Comparison of ENCODE assay signal across 11 mouse cellular contexts in the genomic region with DNA sequence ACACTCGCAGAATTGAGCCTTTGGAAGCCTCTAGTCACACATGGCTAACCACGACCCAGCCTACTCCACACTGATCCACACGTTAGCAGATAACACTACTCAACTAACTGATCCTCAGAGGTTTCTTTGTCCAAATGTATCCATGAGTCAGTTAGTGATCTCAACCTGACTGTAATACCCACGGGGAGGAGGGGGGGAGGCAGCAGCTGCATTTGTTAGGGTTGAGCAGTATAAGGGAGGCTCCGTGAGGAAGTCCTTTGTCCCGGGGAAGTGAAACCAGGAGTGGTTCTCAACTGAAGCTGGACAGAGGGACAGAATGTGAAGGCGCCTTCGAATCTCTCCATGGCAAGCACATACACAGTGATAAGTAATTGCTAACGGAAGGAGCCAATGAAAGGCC. TPM values are rescaled to one million over a fixed set of nuclear protein-coding genes. Genes with fewer than 3 reads are reported as not detected.
DNase-seq lines count a peak whose midpoint lies in the region; ATAC-seq and TF ChIP-seq lines count a peak whose summit lies in the region.
"Had no signal": no experiment of that assay in that cellular context is flagged by ENCODE, and none has a peak within 500 bp of the region (broad histone marks: within the 10 kb centered on the region; RNA-seq: fewer than 3 reads in every experiment).

No protein-coding gene starts in this region.

- no peaks in the 10 kb centered on the region for H3K9me3 ChIP-seq in embryonic facial prominence, embryonic 10.5 days
- no peaks in the 10 kb centered on the region for H3K9me3 ChIP-seq in heart, postnatal 0 days (replicated peaks; ENCODE audit: control insufficient read depth, low read length)
- H3K9me3 ChIP-seq: neural tube, embryonic 12.5 days had no signal

- peak overlapping the region; percentile 5; the same call in 1 of the 2 replicates for H3K27ac ChIP-seq in embryonic facial prominence, embryonic 10.5 days (replicated peaks)
- H3K27ac ChIP-seq in heart, postnatal 0 days (ENCODE audit: low read depth), result peak overlapping the region; percentile 52
- H3K27ac ChIP-seq in macrophage, result peak overlapping the region; percentile 69
- H3K27ac ChIP-seq: left cerebral cortex, adult 2 months; neural tube, embryonic 12.5 days had no signal

- H3K27me3 ChIP-seq in embryonic facial prominence, embryonic 10.5 days (replicated peaks; ENCODE audit: low read depth, poor library complexity, severe bottlenecking), result no peaks in the 10 kb centered on the region
- H3K27me3 ChIP-seq in heart, postnatal 0 days (ENCODE audit: control insufficient read depth, insufficient read depth, low read length), result no peaks in the 10 kb centered on the region
- H3K27me3 ChIP-seq: neural tube, embryonic 12.5 days had no signal

- TF ChIP-seq EP300 in heart, postnatal 0 days (IDR thresholded peaks at IDR 0.05; ENCODE audit: low read depth), result no peak

- no peak overlapping the region for H3K9ac ChIP-seq in heart, postnatal 0 days (replicated peaks; ENCODE audit: low read depth, low read length)
- H3K9ac ChIP-seq: forebrain, postnatal 0 days; neural tube, embryonic 12.5 days had no signal

- no peak; the same call in 1 of the 2 replicates for ATAC-seq in heart, postnatal 0 days (ENCODE audit: insufficient read depth, low read depth)
- ATAC-seq: forebrain, postnatal 0 days had no signal

- H3K4me2 ChIP-seq in heart, postnatal 0 days (ENCODE audit: low read depth, low read length), result peak overlapping the region; percentile 17
- H3K4me2 ChIP-seq: neural tube, embryonic 12.5 days had no signal

- DNase-seq in adrenal gland, postnatal 10 days, result peak; percentile 37
- no peak for DNase-seq in adrenal gland, postnatal 4 days (ENCODE audit: low spot score in 2 of 2)
- DNase-seq in embryonic facial prominence, embryonic 10.5 days (ENCODE audit: low spot score), result no peak
- no peak for DNase-seq in heart, postnatal 0 days (ENCODE audit: low spot score)
- DNase-seq in urinary bladder, postnatal 36 days (ENCODE audit: low spot score in 2 of 2), result no peak
- no peak for DNase-seq in ovary, postnatal 10 days (ENCODE audit: low spot score)
- DNase-seq in left cerebral cortex, postnatal 14 days (ENCODE audit: low spot score in 2 of 2), result no peak
- DNase-seq: forebrain, postnatal 0 days had no signal

- peaks cover 7% of the 10 kb centered on the region; the same call in 1 of the 2 replicates for H3K36me3 ChIP-seq in embryonic facial prominence, embryonic 10.5 days (replicated peaks)
- H3K36me3 ChIP-seq in heart, postnatal 0 days (replicated peaks; ENCODE audit: control insufficient read depth, insufficient read depth, low read length), result no peaks in the 10 kb centered on the region
- no peaks in the 10 kb centered on the region for H3K36me3 ChIP-seq in macrophage (ENCODE audit: inconsistent target)
- H3K36me3 ChIP-seq: neural tube, embryonic 12.5 days had no signal

- 77% methylated on average over 9 of the region's 9 CpGs for WGBS in embryonic facial prominence, embryonic 10.5 days
- WGBS in heart, postnatal 0 days, result 62% methylated on average over 9 of the region's 9 CpGs
- WGBS in macrophage (ENCODE audit: missing documents), result 15% methylated on average over 9 of the region's 9 CpGs

- intact Hi-C loops in left cerebral cortex, postnatal 14 days (cut with DNase I), result loop anchor here (5.0 kb wide), 1 partner anchor 84 kb away; no protein-coding TSS in a partner anchor

- peaks cover 74% of the 10 kb centered on the region for H3K79me2 ChIP-seq in macrophage (ENCODE audit: inconsistent target)

- TF ChIP-seq CTCF in heart, postnatal 0 days (IDR thresholded peaks at IDR 0.05; ENCODE audit: low read depth), result no peak

- peak overlapping the region; percentile 28; the same call in 1 of the 2 replicates for H3K4me3 ChIP-seq in embryonic facial prominence, embryonic 10.5 days
- no peak overlapping the region for H3K4me3 ChIP-seq in heart, postnatal 0 days (ENCODE audit: low read depth, low read length)
- no peak overlapping the region for H3K4me3 ChIP-seq in macrophage (ENCODE audit: inconsistent target)
- H3K4me3 ChIP-seq: left cerebral cortex, adult 2 months; neural tube, embryonic 12.5 days had no signal

- peaks cover 65% of the 10 kb centered on the region for H3K4me1 ChIP-seq in embryonic facial prominence, embryonic 10.5 days
- peaks cover 15% of the 10 kb centered on the region for H3K4me1 ChIP-seq in heart, postnatal 0 days (ENCODE audit: control insufficient read depth, insufficient read depth)

RNA-seq across cellular contexts. Expression of gene Wipf1, which starts 2.8 kb away (rescaled TPM):
- total RNA-seq in adrenal gland, postnatal 10 days (2021), result 10 to 100 TPM; 21.1 to 21.3 TPM
- 10 to 100 TPM; 20.4 to 22.1 TPM for total RNA-seq in adrenal gland, postnatal 4 days (2021)
- 12.0 and 12.7 TPM in 2 replicates for polyA plus RNA-seq in embryonic facial prominence, embryonic 10.5 days (2016; fragmentation: Nextera tagmentation; extraction: Ambion mirVana)
- 1.7 and 20.3 TPM in 2 replicates for total RNA-seq in heart, postnatal 0 days (2014; rRNA removed; ENCODE audit: low replicate concordance)
- 2.9 and 3.1 TPM in 2 replicates for polyA plus RNA-seq in heart, postnatal 0 days (2015; fragmentation: Nextera tagmentation; extraction: Ambion mirVana)
- 10 to 100 TPM in 23 of 26 experiments, 1 to 10 TPM in 3; 8.0 to 83.3 (median 47.4) TPM for total RNA-seq in macrophage (2018; cell fraction: chromatin; rRNA removed)
- total RNA-seq in macrophage (2018; cell fraction: cytosol; rRNA removed), result 100 to 1,000 TPM in 24 of 26 experiments, 10 to 100 TPM in 2; 77.5 to 181 (median 157) TPM
- total RNA-seq in macrophage (2018; cell fraction: nucleus; rRNA removed), result 100 to 1,000 TPM in 9 of 26 experiments, 10 to 100 TPM in 17; 21.7 to 134 (median 75.1) TPM
- polyA plus RNA-seq in macrophage (2018), result 121 to 170 TPM (median 129 TPM) in 3 replicates
- 1 to 10 TPM; 8.2 to 8.5 TPM for total RNA-seq in left cerebral cortex, postnatal 14 days (2021)

RNA-seq across cellular contexts. Expression of gene Chrna1, which starts 53.4 kb away (rescaled TPM):
- 1 to 10 TPM in 1 of 2 experiments, under 1 TPM in 1; 0.39 to 1.6 TPM for total RNA-seq in adrenal gland, postnatal 10 days (2021)
- total RNA-seq in adrenal gland, postnatal 4 days (2021), result under 1 TPM; 0.56 to 0.87 TPM
- 0.64 and 0.80 TPM in 2 replicates for polyA plus RNA-seq in embryonic facial prominence, embryonic 10.5 days (2016; fragmentation: Nextera tagmentation; extraction: Ambion mirVana)
- total RNA-seq in heart, postnatal 0 days (2014; rRNA removed; ENCODE audit: low replicate concordance), result not detected in 2 replicates
- polyA plus RNA-seq in heart, postnatal 0 days (2015; fragmentation: Nextera tagmentation; extraction: Ambion mirVana), result 0.03 and 0.05 TPM in 2 replicates
- not detected for total RNA-seq in macrophage (2018; cell fraction: chromatin; rRNA removed)
- not detected for total RNA-seq in macrophage (2018; cell fraction: cytosol; rRNA removed)
- total RNA-seq in macrophage (2018; cell fraction: nucleus; rRNA removed), result under 1 TPM in 1 of 26 experiments, not detected in 25; 0.14 TPM
- polyA plus RNA-seq in macrophage (2018), result not detected in 3 replicates
- under 1 TPM; 0.07 to 0.19 TPM for total RNA-seq in left cerebral cortex, postnatal 14 days (2021)

Comparison
In these comparisons a context has a peak if more than half of its experiments do, and no peak if none do; other contexts are left out.
1. H3K27ac ChIP-seq: peak in every context shown above with its lines; median percentile 69 in macrophage; 52 in heart, postnatal 0 days; 5 in embryonic facial prominence, embryonic 10.5 days.